Mouse (Mus musculus): Measurements from ENCODE around the gene Mcat.

DNA sequence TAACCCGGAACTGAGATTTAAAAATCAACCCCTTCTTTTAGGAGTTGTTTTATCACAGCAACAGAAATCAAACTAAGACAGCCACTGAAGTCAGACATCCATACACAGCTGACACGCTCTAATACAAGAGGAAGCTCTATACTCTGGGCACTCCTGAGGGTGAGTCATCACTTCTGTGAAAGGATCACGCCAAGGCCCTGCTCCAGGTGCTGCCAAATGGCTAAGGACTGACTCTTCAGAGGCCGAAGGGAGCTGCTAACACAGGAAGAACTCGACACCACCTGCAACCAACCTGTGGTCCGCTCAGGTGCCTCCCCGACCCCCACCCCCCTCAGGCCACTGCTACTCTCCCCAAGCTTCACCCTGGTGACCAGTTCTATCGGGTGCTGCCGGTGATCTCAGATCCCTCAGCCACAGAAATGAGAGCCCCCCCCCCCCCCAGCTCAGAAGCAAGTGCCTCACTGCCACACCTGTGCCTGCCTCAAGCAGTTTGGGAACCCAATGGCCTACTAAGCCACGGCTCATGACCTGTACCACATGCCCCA, 64.3 kb downstream of the Mcat start:
- TF ChIP-seq CTCF (IDR thresholded peaks at IDR 0.05) (no peak), EP300 (IDR thresholded peaks at IDR 0.05; ENCODE audit: insufficient read depth, low read depth, low read length) (no peak), POLR2A (IDR thresholded peaks at IDR 0.05; ENCODE audit: insufficient read depth, low read depth, low read length) (no peak)

Data from heart, adult 2 months (tissue).